ENCODE assay signal across 9 mouse cellular contexts in genomic region chr1:153413397-153414020, GRCm38 (mm10). TPM values are rescaled to one million over a fixed set of nuclear protein-coding genes. Genes with fewer than 3 reads are reported as not detected.
DNase-seq lines count a peak whose midpoint lies in the region; ATAC-seq and TF ChIP-seq lines count a peak whose summit lies in the region.
"Not testable (repeated sequence)": the region's sequence is repeated elsewhere in the genome, so short reads cannot be mapped to it uniquely, and the experiment has no call there.
"Had no signal": no experiment of that assay in that cellular context is flagged by ENCODE, and none has a peak within 500 bp of the region (broad histone marks: within the 10 kb centered on the region; RNA-seq: fewer than 3 reads in every experiment).

No protein-coding gene starts in this region.

- 80% methylated on average over 13 of the region's 13 CpGs for WGBS in forebrain, embryonic 14.5 days
- 25% methylated on average over 13 of the region's 13 CpGs for WGBS in thymus, adult 2 months

- not testable (repeated sequence) for H3K4me3 ChIP-seq in forebrain, embryonic 14.5 days (ENCODE audit: low read depth, low read length)
- H3K4me3 ChIP-seq in left cerebral cortex, adult 2 months: peak overlapping the region; percentile 0; the same call in 1 of the 2 replicates
- H3K4me3 ChIP-seq in thymus, adult 2 months (ENCODE audit: control insufficient read depth, insufficient read depth, low read length): peak overlapping the region; percentile 38

- not testable (repeated sequence) for TF ChIP-seq CTCF in left cerebral cortex, adult 2 months (IDR thresholded peaks at IDR 0.05); thymus, adult 2 months (IDR thresholded peaks at IDR 0.05; ENCODE audit: borderline replicate concordance, control insufficient read depth, extremely low read depth, insufficient read depth, low read length, poor library complexity)

- H3K9me3 ChIP-seq in forebrain, embryonic 14.5 days (replicated peaks; ENCODE audit: control insufficient read depth, low read length): not testable (repeated sequence)

- not testable (repeated sequence) for H3K27ac ChIP-seq in forebrain, embryonic 14.5 days (ENCODE audit: low read depth, low read length)
- peak overlapping the region; percentile 38 for H3K27ac ChIP-seq in left cerebral cortex, adult 2 months
- H3K27ac ChIP-seq in thymus, adult 2 months (ENCODE audit: control insufficient read depth, insufficient read depth, low read length): peak overlapping the region; percentile 34; the same call in 1 of the 2 replicates

- not testable (repeated sequence) for ATAC-seq in forebrain, embryonic 14.5 days

- not testable (repeated sequence) for H3K4me2 ChIP-seq in forebrain, embryonic 14.5 days (ENCODE audit: low read length)

- H3K36me3 ChIP-seq in forebrain, embryonic 14.5 days (ENCODE audit: control insufficient read depth, insufficient read depth, low read length); thymus, adult 2 months (ENCODE audit: control insufficient read depth, insufficient read depth, low read length): not testable (repeated sequence)

- TF ChIP-seq POLR2A in thymus, adult 2 months (IDR thresholded peaks at IDR 0.05; ENCODE audit: control insufficient read depth, extremely low read depth, insufficient read depth, low read length, poor library complexity): not testable (repeated sequence)

- not testable (repeated sequence) for H3K27me3 ChIP-seq in forebrain, embryonic 14.5 days (replicated peaks; ENCODE audit: control insufficient read depth, insufficient read depth, low read length); thymus, adult 2 months (ENCODE audit: control insufficient read depth, insufficient read depth, low read length)

- not testable (repeated sequence) for H3K4me1 ChIP-seq in forebrain, embryonic 14.5 days (ENCODE audit: control insufficient read depth, insufficient read depth, low read length); thymus, adult 2 months (replicated peaks; ENCODE audit: control insufficient read depth, insufficient read depth, low read length)

- intact Hi-C loops in left cerebral cortex, adult 2 months (cut with DNase I): loop anchor here (10.0 kb wide), 1 partner anchor 629 kb away; no protein-coding TSS in a partner anchor

- not testable (repeated sequence) for H3K9ac ChIP-seq in forebrain, embryonic 14.5 days (ENCODE audit: low read length)

- DNase-seq in A20 (ENCODE audit: low read depth, low spot score): peak; percentile 51
- DNase-seq in MEL-GATA-1-ER (ENCODE audit: extremely low read depth, low read depth): peak; percentile 65
- DNase-seq in forebrain, embryonic 14.5 days (ENCODE audit: low spot score): peak; percentile 16
- DNase-seq in heart, adult 9 months (ENCODE audit: low spot score in 2 of 2): peak; percentile 12 to 15
- peak; percentile 69 to 91 for DNase-seq in layer of hippocampus, adult 18-20 months (ENCODE audit: low spot score in 2 of 2)
- DNase-seq in left cerebral cortex, adult 2 months (ENCODE audit: extremely low spot score in 1 of 2, low spot score in 2 of 2): not testable (repeated sequence)
- peak; percentile 21 for DNase-seq in naive thymus-derived CD4-positive, alpha-beta T cell, adult 2 months (ENCODE audit: low read depth)
- peak; percentile 57 for DNase-seq in thymus, adult 2 months

RNA-seq across cellular contexts. Expression of gene Shcbp1l, which starts 11.5 kb away (rescaled TPM):
- 0.15 and 0.23 TPM in 2 replicates for polyA plus RNA-seq in forebrain, embryonic 14.5 days (2014; fragmentation: Nextera tagmentation; extraction: Ambion mirVana)
- total RNA-seq in layer of hippocampus, adult 18-20 months (2021): 1 to 10 TPM; 4.3 to 4.4 TPM
- total RNA-seq in left cerebral cortex, adult 2 months (2021): 1 to 10 TPM; 2.2 to 3.0 TPM
- 0.94 and 1.1 TPM in 2 replicates for polyA plus RNA-seq in thymus, adult 2 months (2012; rRNA removed)
- total RNA-seq: heart, postnatal 14 days had no signal
